Mouse (Mus musculus): ENCODE measurements around the gene Hkdc1. TPM values are rescaled to one million over a fixed set of nuclear protein-coding genes. Genes with fewer than 3 reads are reported as not detected.
A peak's percentile ranks its signal among the peaks of the same experiment; 100 is the strongest.
"Not testable (repeated sequence)": the region's sequence is repeated elsewhere in the genome, so short reads cannot be mapped to it uniquely, and the experiment has no call there.

Gene Hkdc1
- polyA plus RNA-seq (2015; fragmentation: Nextera tagmentation; extraction: Ambion mirVana): 0.24 and 0.36 TPM in 2 replicates

- no peaks in the 10 kb centered on the region for H3K9me3 ChIP-seq
- H3K36me3 ChIP-seq: no peaks in the 10 kb centered on the region
- H3K27ac ChIP-seq (replicated peaks): no peak within 1 kb of the TSS
- ATAC-seq (replicated peaks): no peak
- no peaks in the 10 kb centered on the region for H3K27me3 ChIP-seq
- H3K4me2 ChIP-seq (replicated peaks): no peak within 1 kb of the TSS
- H3K4me3 ChIP-seq: no peak within 1 kb of the TSS
- H3K4me1 ChIP-seq: no peaks in the 10 kb centered on the region
- WGBS: 57% methylated on average over 15 of the region's 15 CpGs
- no peak within 1 kb of the TSS for H3K9ac ChIP-seq (replicated peaks)
These were observed at the start of gene Hkdc1 for GRCm38 (mm10) chr10:62422255-62422654. Gene Hkdc1, minus strand, starts transcription at chr10:62422491.

- no peak overlapping the region for H3K4me3 ChIP-seq
- no peak overlapping the region for H3K4me2 ChIP-seq (replicated peaks)
- no peaks in the 10 kb centered on the region for H3K36me3 ChIP-seq
- H3K27ac ChIP-seq (replicated peaks): no peak overlapping the region
- no peaks in the 10 kb centered on the region for H3K27me3 ChIP-seq
- WGBS: 23% methylated on average over 5 of the region's 5 CpGs
- ATAC-seq (replicated peaks): no peak
- peaks cover 3% of the 10 kb centered on the region; the same call in 1 of the 2 replicates for H3K4me1 ChIP-seq
- no peaks in the 10 kb centered on the region for H3K9me3 ChIP-seq
- no peak overlapping the region for H3K9ac ChIP-seq (replicated peaks)
These were observed 48.8 kb upstream of the Hkdc1 start for GRCm38 (mm10) chr10:62471105-62471504.

- no peak overlapping the region for H3K4me3 ChIP-seq
- no peak for ATAC-seq (replicated peaks)
- H3K9me3 ChIP-seq: no peaks in the 10 kb centered on the region
These were observed 47.4 kb upstream of the Hkdc1 start for GRCm38 (mm10) chr10:62469736-62470135.

GRCm38 (mm10) chr10:62461321-62461720 lies 39.0 kb upstream of the Hkdc1 start:
- no peak for ATAC-seq (replicated peaks)
- H3K9me3 ChIP-seq: no peaks in the 10 kb centered on the region
- no peak overlapping the region for H3K4me2 ChIP-seq (replicated peaks)
- no peak overlapping the region for H3K4me3 ChIP-seq
- no peak overlapping the region for H3K9ac ChIP-seq (replicated peaks)
- no peaks in the 10 kb centered on the region for H3K4me1 ChIP-seq
- no peak overlapping the region for H3K27ac ChIP-seq (replicated peaks)
- H3K27me3 ChIP-seq: no peaks in the 10 kb centered on the region
- H3K36me3 ChIP-seq: peaks cover 49% of the 10 kb centered on the region

More at GRCm38 (mm10) chr10:62469736-62470135, 47.4 kb upstream of the Hkdc1 start:
- Histone ChIP-seq H3K27ac (replicated peaks) (no peak overlapping the region), H3K27me3 (no peaks in the 10 kb centered on the region), H3K4me1 (peaks cover 3% of the 10 kb centered on the region; the same call in 1 of the 2 replicates), H3K36me3 (peaks cover 2% of the 10 kb centered on the region; the same call in 1 of the 2 replicates), H3K4me2 (replicated peaks) (no peak overlapping the region), H3K9ac (replicated peaks) (no peak overlapping the region)
- 92% methylated on average over 4 of the region's 4 CpGs for WGBS

- H3K27me3 ChIP-seq; H3K4me2 ChIP-seq (replicated peaks); H3K27ac ChIP-seq (replicated peaks); H3K9me3 ChIP-seq; H3K4me3 ChIP-seq; H3K9ac ChIP-seq (replicated peaks); ATAC-seq (replicated peaks): not testable (repeated sequence)
- WGBS: 75% methylated on average over 11 of the region's 11 CpGs
- Histone ChIP-seq H3K4me1 (peaks cover 17% of the 10 kb centered on the region), H3K36me3 (peaks cover 22% of the 10 kb centered on the region)
These were observed 29.7 kb upstream of the Hkdc1 start for GRCm38 (mm10) chr10:62452001-62452400.

- ATAC-seq (replicated peaks): no peak; the same call in 1 of the 2 replicates
- Histone ChIP-seq H3K9ac (replicated peaks) (peak overlapping the region; percentile 96), H3K4me3 (peak overlapping the region; percentile 85), H3K36me3 (peaks cover 24% of the 10 kb centered on the region), H3K9me3 (no peaks in the 10 kb centered on the region), H3K4me1 (peaks cover 17% of the 10 kb centered on the region), H3K4me2 (replicated peaks) (peak overlapping the region; percentile 77), H3K27me3 (no peaks in the 10 kb centered on the region), H3K27ac (replicated peaks) (peak overlapping the region; percentile 95)
- 36% methylated on average over 18 of the region's 18 CpGs for WGBS
These were observed 28.0 kb upstream of the Hkdc1 start for GRCm38 (mm10) chr10:62450280-62450640.

- peak within 1 kb of the TSS; percentile 77 for H3K4me2 ChIP-seq (replicated peaks)
- peaks cover 25% of the 10 kb centered on the region for H3K36me3 ChIP-seq
- H3K9ac ChIP-seq (replicated peaks): peak within 1 kb of the TSS; percentile 96
- WGBS: under 1% methylated on average over 73 of the region's 73 CpGs
- H3K9me3 ChIP-seq: no peaks in the 10 kb centered on the region
- peak within 1 kb of the TSS; percentile 95 for H3K27ac ChIP-seq (replicated peaks)
- peak within 1 kb of the TSS; percentile 85 for H3K4me3 ChIP-seq
- H3K4me1 ChIP-seq: peaks cover 17% of the 10 kb centered on the region
- H3K27me3 ChIP-seq: no peaks in the 10 kb centered on the region
- ATAC-seq (replicated peaks): peak; percentile 96
These were observed 27.3 kb upstream of the Hkdc1 start, which contains the start of the genes 4930507D05Rik and Supv3l1 for GRCm38 (mm10) chr10:62449364-62450279. Gene 4930507D05Rik, plus strand, starts transcription at chr10:62449489. Gene Supv3l1, minus strand, starts transcription at chr10:62449738.

- no peaks in the 10 kb centered on the region for H3K4me1 ChIP-seq
- WGBS: 96% methylated on average over 5 of the region's 5 CpGs
- H3K9me3 ChIP-seq: no peaks in the 10 kb centered on the region
- H3K36me3 ChIP-seq: peaks cover 70% of the 10 kb centered on the region
- no peak overlapping the region for H3K4me2 ChIP-seq (replicated peaks)
- no peaks in the 10 kb centered on the region for H3K27me3 ChIP-seq
- no peak for ATAC-seq (replicated peaks)
- H3K9ac ChIP-seq (replicated peaks): no peak overlapping the region
- H3K27ac ChIP-seq (replicated peaks): no peak overlapping the region
- H3K4me3 ChIP-seq: no peak overlapping the region
These were observed 8.1 kb upstream of the Hkdc1 start for GRCm38 (mm10) chr10:62430427-62430826.

GRCm38 (mm10) chr10:62425081-62425871 lies 3.0 kb upstream of the Hkdc1 start:
- Histone ChIP-seq H3K27ac (replicated peaks) (no peak overlapping the region), H3K36me3 (peaks cover 23% of the 10 kb centered on the region), H3K27me3 (no peaks in the 10 kb centered on the region), H3K9ac (replicated peaks) (no peak overlapping the region), H3K4me2 (replicated peaks) (no peak overlapping the region), H3K4me1 (no peaks in the 10 kb centered on the region), H3K9me3 (no peaks in the 10 kb centered on the region), H3K4me3 (no peak overlapping the region)
- 49% methylated on average over 9 of the region's 9 CpGs for WGBS
- no peak for ATAC-seq (replicated peaks)

- H3K27ac ChIP-seq (replicated peaks): no peak overlapping the region
- ATAC-seq (replicated peaks): no peak
- no peak overlapping the region for H3K4me3 ChIP-seq
- H3K4me1 ChIP-seq: no peaks in the 10 kb centered on the region
- no peak overlapping the region for H3K4me2 ChIP-seq (replicated peaks)
- no peak overlapping the region for H3K9ac ChIP-seq (replicated peaks)
- H3K36me3 ChIP-seq: no peaks in the 10 kb centered on the region
- no peaks in the 10 kb centered on the region for H3K9me3 ChIP-seq
- no peaks in the 10 kb centered on the region for H3K27me3 ChIP-seq
- WGBS: 87% methylated on average over 3 of the region's 3 CpGs
These were observed 1.2 kb downstream of the Hkdc1 start for GRCm38 (mm10) chr10:62421127-62421526.

- Histone ChIP-seq H3K27me3 (no peaks in the 10 kb centered on the region), H3K9me3 (no peaks in the 10 kb centered on the region), H3K9ac (replicated peaks) (no peak overlapping the region), H3K4me3 (no peak overlapping the region), H3K27ac (replicated peaks) (no peak overlapping the region), H3K4me2 (replicated peaks) (no peak overlapping the region), H3K36me3 (no peaks in the 10 kb centered on the region), H3K4me1 (no peaks in the 10 kb centered on the region)
- ATAC-seq (replicated peaks): no peak
- 77% methylated on average over 6 of the region's 6 CpGs for WGBS
These were observed 1.9 kb downstream of the Hkdc1 start for GRCm38 (mm10) chr10:62420399-62420798.

- no peak overlapping the region for H3K4me3 ChIP-seq
- no peak overlapping the region for H3K9ac ChIP-seq (replicated peaks)
- WGBS: 89% methylated on average over 5 of the region's 5 CpGs
- H3K27me3 ChIP-seq: no peaks in the 10 kb centered on the region
- H3K4me1 ChIP-seq: no peaks in the 10 kb centered on the region
- H3K4me2 ChIP-seq (replicated peaks): no peak overlapping the region
- H3K36me3 ChIP-seq: no peaks in the 10 kb centered on the region
- ATAC-seq (replicated peaks): no peak
- H3K27ac ChIP-seq (replicated peaks): no peak overlapping the region
- no peaks in the 10 kb centered on the region for H3K9me3 ChIP-seq
These were observed 2.9 kb downstream of the Hkdc1 start for GRCm38 (mm10) chr10:62419422-62419821.

All from forebrain, embryonic 15.5 days (tissue).